Mouse (Mus musculus): ENCODE results near the gene Trim10.

The Trim10 gene

DNA sequence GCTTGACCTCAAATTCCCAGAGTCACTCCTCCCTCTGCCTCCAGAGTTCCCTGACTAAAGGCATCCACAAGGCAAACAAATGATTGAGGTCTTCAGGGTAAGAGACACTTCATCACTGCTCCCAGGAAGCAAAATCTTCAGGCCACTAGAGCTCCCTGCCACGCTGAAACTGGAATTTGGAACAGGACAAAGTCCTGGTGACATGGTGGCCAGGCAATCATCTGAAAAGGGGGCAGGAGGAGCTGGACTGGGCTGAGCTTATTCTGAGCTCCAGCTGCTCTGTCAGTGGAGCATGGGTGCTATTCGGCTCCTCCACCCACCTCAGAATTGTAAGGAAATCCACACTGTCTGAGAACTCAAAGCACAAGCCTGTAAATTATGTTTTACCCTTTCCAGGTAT is 42.7 kb downstream of the Trim10 start:
- no peak for ATAC-seq (ENCODE audit: low TSS enrichment)

- ATAC-seq (ENCODE audit: low TSS enrichment) = peak; percentile 81
Observed at GRCm38 (mm10) chr17:36914108-36914507, 44.7 kb downstream of the Trim10 start.

DNA sequence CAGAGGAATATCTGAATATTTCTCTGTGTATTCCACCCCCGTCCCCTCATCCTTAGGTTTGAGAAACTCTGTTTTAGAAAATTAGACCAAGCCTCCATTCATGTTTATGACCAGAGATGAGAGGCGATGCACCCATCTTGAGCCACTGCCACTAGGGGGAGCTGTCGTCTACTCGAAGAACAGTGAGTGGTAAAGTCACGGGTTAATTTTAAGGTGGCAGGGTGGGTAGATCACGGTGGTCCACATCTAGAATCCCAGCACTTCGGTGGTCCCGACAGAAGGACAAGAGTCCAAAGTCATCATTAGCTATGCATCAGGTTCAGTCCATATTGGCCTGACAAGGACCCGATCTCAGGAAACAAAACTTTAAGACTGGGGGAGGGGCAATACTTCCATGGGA is 45.7 kb downstream of the Trim10 start:
- ATAC-seq (ENCODE audit: low TSS enrichment) = peak; percentile 62; the same call in 1 of the 2 replicates

DNA sequence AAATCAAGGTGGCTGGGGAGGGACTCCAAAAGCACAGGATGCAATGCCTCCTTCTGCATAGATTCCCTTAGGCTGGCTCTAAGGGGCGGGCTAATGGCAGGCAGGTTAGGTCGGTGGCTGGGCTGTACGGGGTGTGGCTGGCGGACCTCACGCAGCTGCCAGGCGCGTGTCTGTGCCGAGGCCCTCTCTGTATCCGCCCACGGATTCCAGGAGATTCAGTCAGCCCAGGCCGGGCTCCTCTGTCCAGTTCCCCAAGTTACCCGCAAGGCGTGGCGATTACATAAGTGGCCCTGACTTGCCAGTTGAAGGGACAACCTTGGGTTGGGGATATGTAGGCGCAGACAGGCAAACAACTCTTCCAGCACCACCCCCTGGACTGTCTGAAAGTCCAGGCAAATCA is 50.9 kb downstream of the Trim10 start:
- ATAC-seq (ENCODE audit: low TSS enrichment) = no peak

DNA sequence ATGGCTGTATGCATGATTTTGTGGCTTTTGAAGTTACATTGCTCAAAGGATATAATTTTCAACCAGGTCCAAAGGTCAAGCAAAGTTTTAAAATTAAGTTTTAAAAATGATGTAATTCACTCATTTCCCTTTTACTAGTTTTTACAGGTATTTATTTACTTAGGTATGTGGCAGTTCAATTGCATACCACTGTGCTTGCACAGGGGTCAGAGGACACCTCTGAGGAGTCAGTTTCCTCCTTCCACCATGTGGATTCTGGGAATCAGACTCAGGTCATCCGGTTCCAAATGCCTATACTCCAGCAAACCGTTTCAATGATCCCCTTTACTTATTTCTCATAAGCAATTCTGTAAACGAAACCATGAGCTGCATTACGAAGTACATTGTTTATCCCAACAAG is 53.3 kb downstream of the Trim10 start:
- ATAC-seq (ENCODE audit: low TSS enrichment) = no peak

DNA sequence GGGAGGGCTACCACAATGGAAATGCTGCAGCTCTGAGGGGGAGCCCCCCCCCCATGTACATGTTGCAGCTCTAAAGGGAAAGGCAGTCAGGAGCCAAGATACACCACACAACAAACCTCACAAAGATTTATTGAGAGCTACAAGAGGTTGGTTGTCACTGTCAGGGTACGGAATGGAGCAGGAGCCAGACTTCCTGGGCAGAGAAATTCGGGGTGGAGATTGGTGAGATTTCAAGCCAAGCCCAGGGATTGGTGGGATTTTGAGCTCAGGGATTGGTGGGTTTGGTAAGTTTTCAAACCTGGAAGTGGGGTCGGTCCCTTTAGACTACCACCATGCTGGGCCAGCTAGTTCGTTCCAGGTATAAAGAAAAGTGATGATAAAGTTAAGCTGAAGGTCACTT is 54.1 kb downstream of the Trim10 start:
- no peak for ATAC-seq (ENCODE audit: low TSS enrichment)
